Comparison of ENCODE assay signal across 8 mouse cellular contexts in the genomic region with DNA sequence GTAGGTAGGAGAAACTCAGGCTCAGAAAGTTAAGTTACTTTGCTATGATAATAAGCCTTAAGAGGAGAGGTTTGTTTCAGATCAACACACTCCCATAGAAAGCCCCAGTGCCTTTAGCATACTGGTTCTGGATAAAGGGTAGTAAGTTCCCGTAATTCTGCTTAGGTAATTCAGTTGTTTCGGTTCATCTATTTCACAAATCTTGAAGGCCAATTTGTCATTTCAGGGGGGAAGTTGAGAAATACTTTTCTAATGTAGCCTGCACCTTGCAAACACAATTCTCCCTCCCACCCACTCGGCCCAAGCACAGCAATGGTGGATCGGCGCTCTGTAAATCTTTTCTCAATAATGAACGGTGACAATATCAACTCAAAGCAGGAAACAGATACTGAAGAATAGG. TPM values are rescaled to one million over a fixed set of nuclear protein-coding genes. Genes with fewer than 3 reads are reported as not detected.
DNase-seq lines count a peak whose midpoint lies in the region; ATAC-seq lines count a peak whose summit lies in the region.

No protein-coding gene starts in this region.

- no peaks in the 10 kb centered on the region for H3K9me3 ChIP-seq in lung, embryonic 15.5 days
- no peaks in the 10 kb centered on the region for H3K9me3 ChIP-seq in forebrain, embryonic 16.5 days (ENCODE audit: control insufficient read depth, low read length)
- H3K9me3 ChIP-seq in liver, embryonic 13.5 days (replicated peaks): 0 out of 2 replicates have a peak, but pooled peaks cover 7% of the 10 kb centered on the region

- H3K27ac ChIP-seq in lung, embryonic 15.5 days: no peak overlapping the region
- no peak overlapping the region for H3K27ac ChIP-seq in forebrain, embryonic 16.5 days (ENCODE audit: low read length)
- no peak overlapping the region for H3K27ac ChIP-seq in liver, embryonic 13.5 days

- peak overlapping the region; percentile 86 for H3K4me3 ChIP-seq in lung, embryonic 15.5 days
- no peak overlapping the region for H3K4me3 ChIP-seq in forebrain, embryonic 16.5 days (replicated peaks; ENCODE audit: low read length)
- peak overlapping the region; percentile 73 for H3K4me3 ChIP-seq in liver, embryonic 13.5 days (replicated peaks)

- no peaks in the 10 kb centered on the region for H3K27me3 ChIP-seq in lung, embryonic 15.5 days
- no peaks in the 10 kb centered on the region for H3K27me3 ChIP-seq in forebrain, embryonic 16.5 days (replicated peaks; ENCODE audit: control insufficient read depth, insufficient read depth, low read length)
- no peaks in the 10 kb centered on the region for H3K27me3 ChIP-seq in liver, embryonic 13.5 days
- no peaks in the 10 kb centered on the region for H3K27me3 ChIP-seq in splenic B cell, adult 2 months (ENCODE audit: control insufficient read depth, insufficient read depth, low read length, poor library complexity, severe bottlenecking)

- no peaks in the 10 kb centered on the region; the same call in 1 of the 2 replicates for H3K36me3 ChIP-seq in lung, embryonic 15.5 days
- H3K36me3 ChIP-seq in forebrain, embryonic 16.5 days (ENCODE audit: control insufficient read depth, insufficient read depth): no peaks in the 10 kb centered on the region
- peaks cover 4% of the 10 kb centered on the region; the same call in 1 of the 2 replicates for H3K36me3 ChIP-seq in liver, embryonic 13.5 days
- no peaks in the 10 kb centered on the region for H3K36me3 ChIP-seq in splenic B cell, adult 2 months (ENCODE audit: control insufficient read depth, insufficient read depth, low read length, poor library complexity, severe bottlenecking)

- H3K9ac ChIP-seq in lung, embryonic 15.5 days: no peak overlapping the region
- no peak overlapping the region for H3K9ac ChIP-seq in forebrain, embryonic 16.5 days (replicated peaks; ENCODE audit: low read depth, low read length)
- peak overlapping the region; percentile 80; the same call in 1 of the 2 replicates for H3K9ac ChIP-seq in liver, embryonic 13.5 days

- H3K4me1 ChIP-seq in lung, embryonic 15.5 days: peaks cover 9% of the 10 kb centered on the region; the same call in 1 of the 2 replicates
- peaks cover 5% of the 10 kb centered on the region for H3K4me1 ChIP-seq in forebrain, embryonic 16.5 days (replicated peaks; ENCODE audit: control insufficient read depth, insufficient read depth, low read length)
- H3K4me1 ChIP-seq in liver, embryonic 13.5 days (replicated peaks): peaks cover 12% of the 10 kb centered on the region

- no peak for ATAC-seq in lung, embryonic 15.5 days (ENCODE audit: borderline replicate concordance, extremely low read depth, low FRiP score, low TSS enrichment)
- ATAC-seq in forebrain, embryonic 16.5 days: no peak
- no peak for ATAC-seq in liver, embryonic 13.5 days (ENCODE audit: low read depth)

- no peak for DNase-seq in lung, adult 18-20 months
- DNase-seq in liver, embryonic 13.5 days: no peak
- peak; percentile 23 for DNase-seq in splenic B cell, adult 2 months (ENCODE audit: low read depth, low spot score)
- no peak for DNase-seq in gastrocnemius, postnatal 36 days
- DNase-seq in embryo, embryonic 10.5 days (ENCODE audit: low spot score): no peak
- DNase-seq in left cerebral cortex, postnatal 10 days (ENCODE audit: extremely low spot score in 1 of 2, low spot score in 2 of 2): no peak

- WGBS in lung, embryonic 15.5 days: 74% methylated on average over 6 of the region's 6 CpGs
- WGBS in forebrain, embryonic 16.5 days: 84% methylated on average over 6 of the region's 6 CpGs
- WGBS in liver, embryonic 13.5 days (ENCODE audit: insufficient replicate concordance): 46% methylated on average over 6 of the region's 6 CpGs

- intact Hi-C loops in gastrocnemius, postnatal 36 days (cut with DNase I): no loop called here
- intact Hi-C loops in left cerebral cortex, postnatal 10 days (cut with DNase I): no loop called here

- peak overlapping the region; percentile 77 for H3K4me2 ChIP-seq in lung, embryonic 15.5 days
- peak overlapping the region; percentile 94; the same call in 1 of the 2 replicates for H3K4me2 ChIP-seq in forebrain, embryonic 16.5 days (ENCODE audit: low read length)
- peak overlapping the region; percentile 83 for H3K4me2 ChIP-seq in liver, embryonic 13.5 days

RNA-seq across cellular contexts. Expression of gene Gyg, which starts 0.4 kb away (rescaled TPM):
- polyA plus RNA-seq in lung, embryonic 15.5 days (2015; fragmentation: Nextera tagmentation; extraction: Ambion mirVana): 326 and 333 TPM in 2 replicates
- polyA plus RNA-seq in forebrain, embryonic 16.5 days (2015; fragmentation: Nextera tagmentation; extraction: Ambion mirVana): 29.4 and 34.6 TPM in 2 replicates
- polyA plus RNA-seq in liver, embryonic 13.5 days (2015; fragmentation: Nextera tagmentation; extraction: Ambion mirVana): 25.6 and 28.5 TPM in 2 replicates
- total RNA-seq in gastrocnemius, postnatal 36 days (2021): 100 to 1,000 TPM; 308 to 375 TPM
- total RNA-seq in left cerebral cortex, postnatal 10 days (2021): 10 to 100 TPM; 49.8 to 49.9 TPM
